Mouse (Mus musculus): ENCODE data around the gene Tnip1. TPM values are rescaled to one million over a fixed set of nuclear protein-coding genes. Genes with fewer than 3 reads are reported as not detected.
A peak's percentile ranks its signal among the peaks of the same experiment; 100 is the strongest.
"Not testable (repeated sequence)": the region's sequence is repeated elsewhere in the genome, so short reads cannot be mapped to it uniquely, and the experiment has no call there.

Gene Tnip1
- polyA plus RNA-seq, 1 experiment from 2014 or later: 8.8 TPM

- H3K27me3 ChIP-seq (ENCODE audit: poor library complexity, severe bottlenecking): no peaks in the 10 kb centered on the region
- H3K4me3 ChIP-seq: no peak overlapping the region
- no peaks in the 10 kb centered on the region for H3K36me3 ChIP-seq (replicated peaks)
- no peak for DNase-seq (ENCODE audit: extremely low spot score, low spot score)
- no peaks in the 10 kb centered on the region for H3K9me3 ChIP-seq
- 85% methylated on average over 6 of the region's 6 CpGs for WGBS
- H3K4me1 ChIP-seq: peaks cover 15% of the 10 kb centered on the region; the same call in 1 of the 2 replicates
- no peak overlapping the region for H3K27ac ChIP-seq
Measured at GRCm38 (mm10) chr11:54965234-54965633, 2.5 kb upstream of the Tnip1 start.

GRCm38 (mm10) chr11:54961921-54962320 lies 796 bp downstream of the Tnip1 start:
- no peaks in the 10 kb centered on the region for H3K36me3 ChIP-seq (replicated peaks)
- no peaks in the 10 kb centered on the region for H3K27me3 ChIP-seq (ENCODE audit: poor library complexity, severe bottlenecking)
- H3K4me1 ChIP-seq: peaks cover 15% of the 10 kb centered on the region; the same call in 1 of the 2 replicates
- no peak for DNase-seq (ENCODE audit: extremely low spot score, low spot score)
- H3K4me3 ChIP-seq: no peak overlapping the region
- 0 out of 2 replicates have a peak overlapping the region, but pooled peaks have one; percentile 22 for H3K27ac ChIP-seq
- WGBS: 75% methylated on average over 3 of the region's 3 CpGs
- no peaks in the 10 kb centered on the region for H3K9me3 ChIP-seq

GRCm38 (mm10) chr11:54961164-54961850 lies 1.4 kb downstream of the Tnip1 start:
- Histone ChIP-seq H3K4me3 (no peak overlapping the region), H3K9me3 (no peaks in the 10 kb centered on the region), H3K27ac (no peak overlapping the region), H3K36me3 (replicated peaks) (no peaks in the 10 kb centered on the region), H3K27me3 (ENCODE audit: poor library complexity, severe bottlenecking) (no peaks in the 10 kb centered on the region), H3K4me1 (peaks cover 17% of the 10 kb centered on the region)
- WGBS: 71% methylated on average over 6 of the region's 6 CpGs
- no peak for DNase-seq (ENCODE audit: extremely low spot score, low spot score)

- H3K36me3 ChIP-seq (replicated peaks): no peaks in the 10 kb centered on the region
- no peaks in the 10 kb centered on the region for H3K9me3 ChIP-seq
- no peak overlapping the region for H3K27ac ChIP-seq
- DNase-seq (ENCODE audit: extremely low spot score, low spot score): no peak
- no peak overlapping the region for H3K4me3 ChIP-seq
- no peaks in the 10 kb centered on the region for H3K27me3 ChIP-seq (ENCODE audit: poor library complexity, severe bottlenecking)
- peaks cover 25% of the 10 kb centered on the region for H3K4me1 ChIP-seq
- WGBS: 90% methylated on average over 6 of the region's 6 CpGs
Measured at GRCm38 (mm10) chr11:54960251-54960650, 2.5 kb downstream of the Tnip1 start.

- 62% methylated on average over 3 of the region's 3 CpGs for WGBS
- Histone ChIP-seq H3K9me3 (no peaks in the 10 kb centered on the region), H3K36me3 (replicated peaks) (no peaks in the 10 kb centered on the region), H3K27ac (no peak overlapping the region), H3K4me1 (peaks cover 40% of the 10 kb centered on the region), H3K4me3 (no peak overlapping the region), H3K27me3 (ENCODE audit: poor library complexity, severe bottlenecking) (no peaks in the 10 kb centered on the region)
- DNase-seq (ENCODE audit: extremely low spot score, low spot score): no peak
Measured at GRCm38 (mm10) chr11:54958571-54959073, 4.1 kb downstream of the Tnip1 start.

GRCm38 (mm10) chr11:54957708-54958107 lies 5.0 kb downstream of the Tnip1 start:
- H3K27ac ChIP-seq; H3K36me3 ChIP-seq (replicated peaks); DNase-seq (ENCODE audit: extremely low spot score, low spot score); H3K4me3 ChIP-seq; H3K27me3 ChIP-seq (ENCODE audit: poor library complexity, severe bottlenecking); H3K9me3 ChIP-seq: not testable (repeated sequence)
- WGBS: 97% methylated on average over 3 of the region's 3 CpGs
- peaks cover 41% of the 10 kb centered on the region for H3K4me1 ChIP-seq

- Histone ChIP-seq H3K27ac (no peak overlapping the region), H3K36me3 (replicated peaks) (no peaks in the 10 kb centered on the region), H3K27me3 (ENCODE audit: poor library complexity, severe bottlenecking) (no peaks in the 10 kb centered on the region), H3K9me3 (no peaks in the 10 kb centered on the region), H3K4me3 (no peak overlapping the region), H3K4me1 (peaks cover 40% of the 10 kb centered on the region)
- WGBS: 63% methylated on average over 7 of the region's 7 CpGs
- no peak for DNase-seq (ENCODE audit: extremely low spot score, low spot score)
Measured at GRCm38 (mm10) chr11:54956912-54957311, 5.8 kb downstream of the Tnip1 start.

GRCm38 (mm10) chr11:54955735-54956480 lies 6.8 kb downstream of the Tnip1 start:
- WGBS: under 1% methylated on average over 59 of the region's 59 CpGs
- H3K4me3 ChIP-seq: peak overlapping the region; percentile 93

GRCm38 (mm10) chr11:54955400-54955734 lies 7.3 kb downstream of the Tnip1 start:
- Histone ChIP-seq H3K4me1 (peaks cover 32% of the 10 kb centered on the region), H3K4me3 (peak overlapping the region; percentile 93), H3K27ac (peak overlapping the region; percentile 94)
- H3K9me3 ChIP-seq; DNase-seq (ENCODE audit: extremely low spot score, low spot score); H3K27me3 ChIP-seq (ENCODE audit: poor library complexity, severe bottlenecking); H3K36me3 ChIP-seq (replicated peaks): not testable (repeated sequence)
- WGBS: 50% methylated on average over 10 of the region's 10 CpGs

More at GRCm38 (mm10) chr11:54955735-54956480, 6.8 kb downstream of the Tnip1 start:
- Histone ChIP-seq H3K4me1 (peaks cover 32% of the 10 kb centered on the region), H3K27ac (peak overlapping the region; percentile 94), H3K36me3 (replicated peaks) (no peaks in the 10 kb centered on the region), H3K9me3 (no peaks in the 10 kb centered on the region), H3K27me3 (ENCODE audit: poor library complexity, severe bottlenecking) (no peaks in the 10 kb centered on the region)
- DNase-seq (ENCODE audit: extremely low spot score, low spot score): peak; percentile 97

- Histone ChIP-seq H3K36me3 (replicated peaks) (no peaks in the 10 kb centered on the region), H3K27ac (no peak overlapping the region), H3K27me3 (ENCODE audit: poor library complexity, severe bottlenecking) (no peaks in the 10 kb centered on the region), H3K4me1 (peaks cover 32% of the 10 kb centered on the region), H3K4me3 (no peak overlapping the region), H3K9me3 (no peaks in the 10 kb centered on the region)
- WGBS: 85% methylated on average over 8 of the region's 8 CpGs
- no peak for DNase-seq (ENCODE audit: extremely low spot score, low spot score)
Measured at GRCm38 (mm10) chr11:54954716-54955115, 8.0 kb downstream of the Tnip1 start.

GRCm38 (mm10) chr11:54953993-54954446 lies 8.7 kb downstream of the Tnip1 start:
- 41% methylated on average over 9 of the region's 9 CpGs for WGBS
- H3K27me3 ChIP-seq (ENCODE audit: poor library complexity, severe bottlenecking): no peaks in the 10 kb centered on the region
- no peaks in the 10 kb centered on the region for H3K36me3 ChIP-seq (replicated peaks)
- peak overlapping the region; percentile 56 for H3K27ac ChIP-seq
- no peaks in the 10 kb centered on the region for H3K9me3 ChIP-seq
- H3K4me1 ChIP-seq: peaks cover 32% of the 10 kb centered on the region
- H3K4me3 ChIP-seq: no peak overlapping the region
- no peak for DNase-seq (ENCODE audit: extremely low spot score, low spot score)

- H3K36me3 ChIP-seq (replicated peaks): no peaks in the 10 kb centered on the region
- no peaks in the 10 kb centered on the region for H3K27me3 ChIP-seq (ENCODE audit: poor library complexity, severe bottlenecking)
- peaks cover 32% of the 10 kb centered on the region for H3K4me1 ChIP-seq
- DNase-seq (ENCODE audit: extremely low spot score, low spot score): no peak
- 81% methylated on average over 6 of the region's 6 CpGs for WGBS
- H3K27ac ChIP-seq: no peak overlapping the region
- H3K4me3 ChIP-seq: no peak overlapping the region
- H3K9me3 ChIP-seq: no peaks in the 10 kb centered on the region
Measured at GRCm38 (mm10) chr11:54952651-54953050, 10.1 kb downstream of the Tnip1 start.

- Histone ChIP-seq H3K4me1 (peaks cover 25% of the 10 kb centered on the region), H3K9me3 (no peaks in the 10 kb centered on the region), H3K27me3 (ENCODE audit: poor library complexity, severe bottlenecking) (no peaks in the 10 kb centered on the region), H3K36me3 (replicated peaks) (no peaks in the 10 kb centered on the region), H3K27ac (no peak overlapping the region), H3K4me3 (no peak overlapping the region)
- WGBS: 81% methylated on average over 6 of the region's 6 CpGs
- DNase-seq (ENCODE audit: extremely low spot score, low spot score): no peak
Measured at GRCm38 (mm10) chr11:54950684-54951083, 12.0 kb downstream of the Tnip1 start.

All from forebrain, embryonic 10.5 days (tissue).